Mouse (Mus musculus) myocyte (in vitro differentiated cells): ENCODE results near the gene Teddm1b.

ENCODE experiments used
- E2F4 ChIP-seq: IDR thresholded peaks from one replicate; pipeline ENCODE4 v1.6.1; 2011; ENCODE audit warnings: mild to moderate bottlenecking, control low read depth, moderate library complexity; ENCODE audit not compliant: insufficient read depth
- MAX ChIP-seq: IDR thresholded peaks from one replicate; pipeline ENCODE4 v1.6.1; 2011; ENCODE audit warnings: low read depth, mild to moderate bottlenecking, control low read depth
- MYOG ChIP-seq, 3 experiments: IDR thresholded peaks; one replicate each; pipeline ENCODE4 v1.6.1; 2011; ENCODE audit warnings: control low read depth in 2 of 3, low read depth in 2 of 3, mild to moderate bottlenecking in 2 of 3; ENCODE audit not compliant: insufficient read length in 2 of 3, control insufficient read depth in 1 of 3, insufficient read depth in 1 of 3
- POLR2A ChIP-seq: IDR thresholded peaks from one replicate; pipeline ENCODE4 v1.6.1; 2011; ENCODE audit warnings: low read depth, mild to moderate bottlenecking, control low read depth, moderate library complexity; ENCODE audit not compliant: insufficient read length
- POLR2AphosphoS2 ChIP-seq: IDR thresholded peaks from one replicate; pipeline ENCODE4 v1.6.1; 2011; ENCODE audit warnings: low read depth, control low read depth; ENCODE audit not compliant: insufficient read length
- REST ChIP-seq: IDR thresholded peaks from one replicate; pipeline ENCODE4 v1.6.1; 2011; ENCODE audit warnings: mild to moderate bottlenecking, control low read depth, moderate library complexity; ENCODE audit not compliant: insufficient read depth, insufficient read length
- SRF ChIP-seq: IDR thresholded peaks from one replicate; pipeline ENCODE4 v1.6.1; 2011; ENCODE audit warnings: low read depth; ENCODE audit not compliant: control insufficient read depth, insufficient read length
- TCF3 ChIP-seq: IDR thresholded peaks from one replicate; pipeline ENCODE4 v1.6.1; 2011; ENCODE audit warnings: low read depth, control low read depth; ENCODE audit not compliant: insufficient read length

GRCm38 (mm10) chr1:153836036-153836435 lies 38.1 kb upstream of the Teddm1b start:
- no peak for TF ChIP-seq POLR2A
- TF ChIP-seq MYOG (IDR thresholded peaks at IDR 0.05; ENCODE audit: control insufficient read depth in 1 of 3, insufficient read depth in 1 of 3, insufficient read length in 2 of 3, low read depth in 2 of 3), result no peak
- TF ChIP-seq MAX, result no peak
- no peak for TF ChIP-seq SRF
- TF ChIP-seq E2F4, result no peak
- no peak for TF ChIP-seq POLR2AphosphoS2
- TF ChIP-seq REST, result no peak
- no peak for TF ChIP-seq TCF3
